Mouse (Mus musculus): ENCODE data around the gene Lrrc4b.

GRCm38 (mm10) chr7:44384716-44385059 is 44.1 kb upstream of the Lrrc4b start:
- no peak for TF ChIP-seq CTCF (IDR thresholded peaks at IDR 0.05; ENCODE audit: insufficient read depth, low read depth, low read length)
- TF ChIP-seq POLR2A (IDR thresholded peaks at IDR 0.05; ENCODE audit: insufficient read depth, low read depth, low read length), result no peak

Data from olfactory bulb, adult 2 months (tissue).